Mouse (Mus musculus) c-Kit-positive CD71-positive TER-119-positive erythroid progenitor cells, embryonic 14.5 days (primary cell): Measurements from ENCODE around the gene Gm16867.
"Not testable (repeated sequence)": the region's sequence is repeated elsewhere in the genome, so short reads cannot be mapped to it uniquely, and the experiment has no call there.

Experiments used
- DNase-seq: peaks from one replicate; pipeline ENCODE4 v3.0.0-alpha.2; 2013; ENCODE audit warnings: low spot score

Gene Gm16867

DNA sequence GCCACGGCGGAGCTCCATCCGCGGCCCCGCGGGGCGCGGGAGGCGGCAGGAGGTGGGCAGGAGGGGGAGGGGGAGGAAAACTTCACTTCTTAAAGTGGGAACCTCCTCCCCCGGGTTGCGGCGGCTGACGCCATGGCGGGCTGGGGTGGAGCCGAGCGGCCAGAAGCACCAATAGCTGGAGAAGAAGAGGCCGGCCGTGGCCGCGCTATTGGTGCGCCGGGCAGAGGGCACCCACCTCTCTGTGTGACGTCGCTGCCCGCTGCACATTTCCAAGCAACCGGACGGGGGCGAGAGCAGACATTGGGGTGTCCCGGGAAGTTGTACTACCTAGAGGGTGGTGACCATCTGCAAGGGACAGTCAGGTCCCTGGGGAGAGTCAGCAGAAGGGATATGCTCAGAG lies at the start of gene Gm16867:
Gm16867 (minus strand) TSS at position 189 of the 400 bp plus-strand sequence.
- DNase-seq: not testable (repeated sequence)

DNA sequence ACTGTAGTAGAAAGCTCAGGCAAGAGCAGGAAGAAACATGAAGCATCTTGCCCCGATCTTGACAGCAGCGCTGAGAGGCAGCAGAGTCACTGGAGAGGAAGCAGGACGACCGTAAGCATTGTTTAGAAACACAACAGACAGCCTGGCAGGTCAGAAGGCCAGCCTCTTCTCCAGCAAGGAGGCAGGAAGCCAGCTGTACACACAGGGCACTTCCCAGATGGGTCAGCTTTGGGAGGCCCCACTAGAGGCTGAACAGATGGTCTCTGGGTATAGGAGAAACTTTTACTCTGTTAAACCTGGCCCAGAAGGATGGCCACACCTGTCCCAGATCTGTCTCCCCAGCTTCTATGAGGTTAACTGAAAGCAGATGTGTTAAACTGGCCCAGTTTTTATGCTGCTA lies 44.1 kb upstream of the Gm16867 start:
- not testable (repeated sequence) for DNase-seq

DNA sequence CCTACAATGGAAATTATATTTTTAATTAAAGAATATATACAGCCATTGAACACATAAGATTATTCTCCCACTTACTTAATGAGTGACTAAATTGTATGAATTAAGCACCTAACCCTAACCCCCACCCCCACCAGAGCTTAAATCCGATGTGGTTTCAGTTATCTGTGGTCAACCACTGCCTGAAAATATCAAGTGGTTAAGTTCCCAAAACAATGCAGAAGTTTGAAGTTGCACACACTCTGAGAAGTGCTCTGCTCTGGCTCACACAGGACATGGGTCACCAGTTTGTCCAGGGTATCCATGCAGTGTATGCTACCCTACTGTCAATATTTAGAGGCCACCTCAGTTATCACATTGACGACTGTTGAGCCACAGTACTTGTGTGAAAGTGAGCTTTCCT lies 41.9 kb upstream of the Gm16867 start:
- not testable (repeated sequence) for DNase-seq

DNA sequence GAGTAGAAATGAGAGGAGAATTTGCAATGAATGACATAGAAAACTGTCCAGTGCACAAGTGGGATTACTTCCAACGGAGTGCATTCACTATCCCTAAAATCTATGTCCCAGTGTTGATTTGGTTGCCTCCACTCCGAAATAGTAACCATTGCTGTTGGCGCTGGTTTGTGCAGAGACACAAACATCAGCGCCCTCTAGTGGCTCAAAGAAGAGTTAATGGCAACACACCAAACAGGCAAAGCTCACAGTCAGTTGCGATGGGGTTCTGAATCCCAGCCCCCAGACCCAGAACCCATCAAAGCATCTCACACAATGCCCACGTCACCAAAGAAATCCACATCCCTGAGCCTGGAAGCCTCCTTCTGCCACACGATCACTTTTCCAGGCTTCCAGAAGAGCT lies 40.9 kb upstream of the Gm16867 start:
- DNase-seq: not testable (repeated sequence)

DNA sequence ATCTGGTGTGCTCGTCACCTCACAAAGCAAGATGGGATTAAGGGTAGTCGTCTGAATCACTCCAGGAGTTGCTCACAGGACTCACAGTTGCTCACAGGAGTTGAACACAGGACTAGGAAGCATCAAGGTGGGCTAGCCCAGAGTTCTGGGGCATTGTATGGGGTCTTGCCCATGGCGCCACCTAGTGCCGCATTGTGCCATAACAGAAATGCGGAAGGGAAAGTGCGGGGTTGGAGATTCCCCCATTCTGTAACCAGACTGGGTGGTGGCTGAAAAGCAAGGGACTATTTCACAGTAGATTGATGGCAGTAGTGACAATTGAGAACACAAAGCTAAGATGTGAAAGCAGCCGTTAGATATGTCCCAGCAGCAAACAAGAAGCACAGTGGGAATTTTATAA lies 39.5 kb upstream of the Gm16867 start:
- not testable (repeated sequence) for DNase-seq

DNA sequence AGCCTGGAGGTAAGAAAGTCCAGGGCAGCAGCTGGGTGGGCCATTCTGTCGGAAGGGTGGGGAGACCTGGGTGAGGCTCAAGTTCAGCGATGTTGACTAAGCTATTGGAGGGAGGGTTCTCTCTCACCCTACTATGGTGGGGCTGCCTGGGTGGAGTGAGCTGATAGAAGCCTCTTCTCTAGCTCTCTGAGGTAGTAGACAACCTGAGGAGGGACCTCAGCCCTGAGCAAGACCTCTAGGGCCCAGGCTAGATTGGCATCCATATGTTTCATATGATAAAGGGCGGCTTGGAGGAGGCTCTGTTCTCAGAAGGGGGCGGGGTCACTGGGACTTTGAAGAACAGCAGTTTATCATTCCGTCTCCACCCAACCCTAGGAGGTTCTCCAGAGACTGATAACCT lies 37.0 kb upstream of the Gm16867 start:
- DNase-seq: not testable (repeated sequence)

DNA sequence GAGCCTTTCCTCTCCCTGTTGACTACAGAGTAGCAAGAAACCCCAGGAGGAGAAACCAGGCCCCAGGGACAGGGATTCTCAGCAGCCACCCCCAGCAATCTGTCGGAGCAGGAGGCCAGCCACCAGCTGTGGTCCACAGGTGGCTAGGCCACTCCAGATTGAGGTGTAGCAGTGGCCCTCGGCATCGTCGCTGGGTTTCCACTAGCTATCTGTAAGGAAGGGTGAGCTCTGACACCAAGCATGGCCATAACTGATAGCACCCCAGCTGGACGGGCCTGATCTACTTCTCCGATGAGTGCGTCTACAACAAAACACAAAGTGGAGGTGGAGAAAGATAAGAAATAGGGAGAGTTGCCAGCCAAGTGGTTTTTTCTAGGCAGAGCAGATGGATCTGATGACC lies 33.4 kb upstream of the Gm16867 start:
- DNase-seq: not testable (repeated sequence)

DNA sequence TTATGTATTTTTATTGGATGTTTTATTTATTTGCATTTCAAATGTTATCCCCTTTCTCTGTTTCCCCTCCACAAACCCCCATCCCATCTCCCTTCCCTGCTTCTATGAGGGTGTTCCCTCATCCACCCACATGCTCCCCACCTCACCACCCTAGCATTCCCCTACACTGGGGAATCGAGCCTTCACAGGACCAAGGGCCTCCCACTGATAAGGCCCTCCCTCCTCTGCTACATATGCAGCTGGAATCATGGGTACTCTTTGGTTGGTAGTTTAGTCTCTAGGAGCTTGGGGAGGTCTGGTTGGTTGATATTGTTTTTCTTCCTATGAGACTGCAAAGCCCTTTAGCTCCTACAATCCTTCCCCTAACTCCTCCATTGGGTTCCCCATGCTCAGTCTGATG lies 23.0 kb upstream of the Gm16867 start:
- not testable (repeated sequence) for DNase-seq

DNA sequence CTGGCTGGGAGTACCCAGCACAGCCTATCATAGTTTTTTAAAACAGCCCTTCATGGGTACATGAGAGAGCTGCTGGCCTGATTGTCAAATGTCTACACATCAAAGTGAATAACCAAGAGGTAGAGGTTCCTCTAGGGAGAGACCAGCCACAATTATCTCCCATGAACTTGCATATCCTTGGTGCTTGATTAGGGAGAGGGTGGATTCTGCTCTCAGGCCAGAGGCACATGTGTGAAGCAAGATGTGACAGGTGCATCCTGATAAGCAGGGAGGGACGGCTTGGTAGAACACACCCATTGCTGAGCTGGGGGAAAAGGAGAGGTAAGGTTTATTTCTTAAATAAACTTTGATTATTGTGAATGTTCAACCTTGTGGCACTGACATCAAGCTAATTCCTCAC lies 19.8 kb upstream of the Gm16867 start:
- DNase-seq: not testable (repeated sequence)

DNA sequence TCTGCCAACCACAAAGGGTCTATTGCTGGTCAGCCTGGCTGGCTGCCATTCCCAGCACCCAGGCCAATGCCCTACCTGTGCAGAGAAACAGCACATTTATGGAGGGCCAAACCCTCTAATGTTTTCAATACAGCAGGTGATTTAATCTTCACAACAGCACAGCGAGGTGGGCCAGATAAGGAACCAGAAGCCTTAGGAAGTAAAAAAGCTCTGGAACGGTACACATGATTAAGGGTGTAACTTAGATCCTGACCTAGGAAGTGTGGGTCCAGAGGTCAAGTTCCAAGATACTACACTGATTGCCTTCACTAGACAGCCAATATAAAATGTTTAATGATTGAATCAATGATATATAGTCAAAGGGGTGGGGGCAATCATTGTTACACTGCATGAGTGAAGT lies 17.6 kb upstream of the Gm16867 start:
- DNase-seq: not testable (repeated sequence)

DNA sequence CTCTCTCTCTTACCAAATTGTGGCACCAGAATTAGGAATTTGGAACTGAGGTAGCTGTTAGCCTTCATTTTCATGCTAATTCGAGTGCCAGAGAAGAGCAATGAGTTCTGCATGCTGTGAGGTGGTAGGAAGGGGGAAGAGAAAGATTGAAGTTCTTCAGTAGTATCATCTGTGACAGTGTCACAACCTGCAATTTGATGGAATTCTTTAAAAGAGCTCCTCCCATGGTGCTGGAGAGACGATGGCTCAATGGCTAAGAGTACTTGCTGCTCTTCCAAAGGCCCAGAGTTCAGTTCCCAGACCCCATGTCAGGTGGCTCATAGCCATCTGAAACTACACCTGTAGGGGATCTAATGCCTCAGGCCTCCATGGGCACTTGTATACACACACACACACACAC lies 9.3 kb upstream of the Gm16867 start, which contains the start of gene Gm27179:
Gm27179 (minus strand) TSS at position 101 of the 400 bp plus-strand sequence.
- DNase-seq: not testable (repeated sequence)

DNA sequence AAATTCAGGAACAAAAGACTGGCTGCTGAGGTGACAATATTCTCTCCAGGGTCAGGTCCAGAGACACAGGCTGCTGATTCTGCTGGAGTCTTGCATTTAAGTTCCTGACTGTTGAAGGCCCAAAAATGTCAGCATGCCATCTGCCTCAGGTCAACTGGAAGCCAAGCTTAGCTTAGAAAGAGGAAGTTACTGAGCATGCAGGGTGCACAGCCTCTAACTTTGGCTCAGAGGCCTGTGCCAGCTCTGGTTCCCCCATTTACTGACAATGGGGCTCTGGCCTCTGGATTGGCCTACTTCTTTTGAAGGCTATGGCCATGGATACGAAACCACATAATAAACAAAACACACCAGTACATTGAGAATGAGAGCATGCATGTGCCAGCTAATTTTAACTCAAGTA lies 3.8 kb upstream of the Gm16867 start:
- DNase-seq: not testable (repeated sequence)

DNA sequence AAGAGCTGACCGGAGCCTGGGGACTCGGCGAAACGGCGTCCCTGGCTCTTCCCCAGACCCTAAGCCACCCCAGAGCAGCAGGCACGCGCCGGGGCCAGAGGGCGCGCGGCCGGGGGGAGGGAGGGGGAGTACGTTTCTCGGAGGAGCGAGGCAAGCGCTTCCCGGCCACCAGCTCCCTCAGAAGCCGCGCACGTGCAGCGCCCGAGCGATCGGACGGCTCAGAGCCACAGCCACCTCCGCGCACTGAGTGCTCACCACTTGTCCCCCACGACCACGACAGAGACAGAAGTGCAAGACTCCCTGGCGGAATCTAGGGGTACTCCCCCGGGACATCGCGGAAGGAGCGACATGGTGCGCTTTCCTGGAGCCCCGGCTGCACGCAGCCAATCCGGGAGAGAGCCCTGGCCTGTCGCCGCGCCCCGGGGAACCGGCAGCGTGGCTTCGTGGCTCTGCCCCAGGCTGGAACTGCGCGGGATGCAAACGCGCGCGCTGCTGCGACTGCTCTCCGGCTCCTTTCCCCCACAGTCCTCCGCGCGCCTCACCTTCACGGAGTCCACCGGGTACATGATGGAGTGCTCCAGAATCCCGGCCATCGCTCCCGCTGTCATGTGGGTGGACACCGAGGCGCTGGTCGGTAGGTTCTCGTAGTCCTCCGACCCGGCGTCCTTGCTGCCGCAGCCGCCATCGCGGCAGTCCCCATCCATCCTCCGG lies 567 bp downstream of the Gm16867 start:
- not testable (repeated sequence) for DNase-seq

DNA sequence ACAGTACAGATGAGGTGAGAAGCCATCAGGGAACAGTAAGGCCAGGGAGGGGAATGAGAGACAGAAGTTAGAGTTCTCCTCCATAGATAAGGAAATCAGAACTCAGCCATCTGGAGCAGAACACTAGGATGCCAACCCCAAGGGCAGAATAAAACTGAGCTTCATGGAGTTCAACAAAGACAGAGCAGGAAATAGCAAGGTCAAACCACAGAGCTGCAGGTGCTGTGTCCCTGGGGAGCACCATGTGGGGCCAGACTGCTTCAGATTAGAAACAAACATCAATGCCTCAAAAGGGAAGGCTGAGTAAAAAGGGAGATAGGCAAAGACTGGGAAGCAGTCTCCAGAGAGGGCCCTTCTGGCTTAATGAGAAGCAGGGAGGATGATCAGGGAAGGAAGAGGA lies 6.9 kb downstream of the Gm16867 start:
- DNase-seq: not testable (repeated sequence)

DNA sequence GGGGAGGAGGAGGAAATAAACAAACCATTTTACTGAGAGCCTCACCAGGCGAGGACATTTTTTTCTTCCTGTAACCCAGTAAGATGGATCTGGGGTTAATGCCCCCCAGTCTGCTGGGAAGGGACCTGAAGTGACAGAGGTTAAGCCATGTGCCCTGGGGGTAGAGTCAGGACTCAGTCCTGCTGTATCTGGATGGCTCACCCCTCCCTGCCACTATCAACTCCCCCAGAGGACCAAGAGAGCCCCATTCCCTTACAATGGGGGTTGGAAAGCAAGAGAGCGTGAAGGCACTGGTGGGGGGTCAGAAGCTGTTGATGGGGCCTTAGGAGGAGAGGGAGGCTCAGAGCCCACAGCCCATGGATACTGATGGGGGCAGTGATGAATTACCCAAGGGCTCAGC lies 8.2 kb downstream of the Gm16867 start:
- not testable (repeated sequence) for DNase-seq

DNA sequence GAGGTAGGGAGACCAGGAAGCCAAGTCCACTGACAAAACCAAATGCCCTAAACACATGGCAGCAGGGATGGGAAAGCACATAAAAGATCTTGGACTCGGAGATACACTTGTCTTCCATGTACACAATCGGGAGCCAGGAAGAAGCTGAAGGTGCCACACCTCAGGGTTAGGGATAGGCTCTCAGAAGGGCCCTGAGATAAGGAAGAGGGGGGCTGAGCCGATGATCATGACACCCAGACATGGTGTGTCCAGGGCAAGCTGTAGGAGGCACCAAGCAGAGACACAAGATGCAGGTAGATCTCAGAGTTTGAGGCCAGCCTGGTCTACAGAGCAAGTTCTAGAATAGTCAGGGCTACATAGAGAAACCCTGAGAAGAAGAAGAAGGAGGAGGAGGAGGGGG lies 8.6 kb downstream of the Gm16867 start:
- DNase-seq: not testable (repeated sequence)

DNA sequence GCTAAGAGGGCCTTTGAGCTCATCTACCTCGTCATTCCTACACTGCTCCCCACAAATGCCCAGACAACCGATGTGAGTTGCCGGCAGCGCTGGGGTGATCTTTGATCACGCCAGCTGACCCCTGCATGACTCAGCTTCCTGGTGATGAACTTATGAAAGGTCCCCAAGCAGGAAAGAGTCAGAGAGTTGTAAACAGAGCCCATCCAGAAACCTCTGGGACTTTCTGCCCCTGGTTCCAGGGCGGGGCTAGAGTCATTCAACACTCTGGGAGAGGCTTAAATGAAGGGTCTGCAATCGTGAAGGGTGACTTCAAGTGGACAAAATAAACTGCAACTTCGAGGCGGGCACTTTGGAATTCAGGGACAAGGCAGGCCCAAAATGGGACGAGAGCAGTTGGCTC lies 15.2 kb downstream of the Gm16867 start:
- DNase-seq: not testable (repeated sequence)

DNA sequence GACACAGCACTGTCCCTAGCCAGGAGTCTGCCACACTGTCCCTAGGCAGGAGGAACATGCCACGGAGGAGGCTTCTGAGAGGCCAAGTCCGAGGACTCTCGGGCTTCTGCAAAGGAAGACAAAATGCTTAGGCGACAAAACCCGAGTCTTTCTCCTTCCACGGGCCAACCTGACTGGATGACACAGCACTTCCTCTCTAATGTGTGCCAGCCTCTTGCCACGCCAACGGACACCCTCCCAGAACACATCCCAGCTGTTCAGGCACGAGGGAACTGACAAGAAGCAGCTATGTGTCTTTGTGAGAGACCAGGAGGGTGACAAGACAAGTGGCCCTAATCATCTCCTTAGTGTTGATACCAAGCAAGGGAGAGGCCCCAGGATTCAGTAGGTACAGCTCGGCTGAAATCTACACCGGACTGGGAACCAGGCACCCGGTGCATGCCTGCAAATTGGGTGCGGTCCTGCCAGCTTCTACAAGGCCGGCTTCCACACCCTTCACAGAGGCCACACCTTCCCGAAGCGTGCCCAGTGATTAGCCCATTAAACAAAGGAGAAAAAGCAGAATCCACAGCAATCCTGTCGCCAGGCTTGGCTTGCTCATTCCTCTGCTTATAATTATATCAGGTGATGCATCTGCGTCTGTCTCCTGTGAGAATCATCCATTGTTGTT lies 17.6 kb downstream of the Gm16867 start:
- DNase-seq: not testable (repeated sequence)

DNA sequence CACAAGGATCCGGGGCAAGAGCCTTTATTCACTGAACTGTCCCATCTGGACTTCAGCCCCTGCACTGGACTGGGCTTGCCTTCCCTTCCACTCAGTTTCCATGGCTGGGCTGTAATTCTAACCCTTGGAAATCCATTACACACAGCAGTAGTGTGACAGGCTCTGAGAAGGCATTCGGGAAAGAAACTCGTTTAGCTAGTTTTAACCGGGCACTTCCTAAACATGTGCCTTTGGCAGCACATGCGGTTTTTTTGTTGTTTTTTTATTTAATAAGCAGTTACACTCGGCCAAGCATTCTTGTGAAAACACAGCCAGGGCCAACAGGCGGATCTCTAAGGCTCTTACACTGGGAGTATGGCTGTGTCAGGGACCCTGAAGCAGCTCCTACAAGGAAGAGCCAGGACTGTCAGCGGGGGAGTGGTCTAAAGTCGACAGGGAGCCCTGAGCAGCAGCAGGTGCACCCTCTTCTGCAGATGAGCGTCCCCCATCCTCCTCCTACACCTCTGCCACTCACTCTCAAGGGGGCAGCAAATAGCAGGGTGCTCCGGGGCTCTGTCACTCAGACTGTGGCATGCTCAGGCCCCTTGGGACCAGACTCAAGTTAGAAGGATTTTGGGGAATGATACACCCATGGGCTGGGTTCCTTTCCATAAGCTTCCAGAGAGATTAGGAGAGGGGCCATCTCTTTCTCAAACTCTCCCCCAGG lies 29.1 kb downstream of the Gm16867 start:
- DNase-seq: not testable (repeated sequence)

DNA sequence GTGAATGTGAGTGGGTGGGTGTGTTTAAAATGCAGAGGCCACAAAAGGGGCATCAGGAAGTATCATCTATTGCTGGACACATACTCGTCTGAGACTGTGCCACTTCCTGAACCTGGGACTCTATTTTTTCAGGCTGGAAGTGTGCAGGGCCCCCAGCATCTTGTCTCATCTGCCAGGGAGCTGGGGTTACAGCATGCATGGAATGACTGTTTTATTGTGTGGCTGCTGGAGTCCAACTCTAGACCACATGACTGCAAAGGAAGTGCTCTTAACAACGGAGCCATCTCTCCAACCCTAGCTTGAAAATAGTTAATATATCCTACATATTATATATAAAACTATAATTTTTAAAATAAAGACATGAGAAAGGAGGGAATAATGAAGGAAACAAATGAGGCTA lies 29.8 kb downstream of the Gm16867 start:
- not testable (repeated sequence) for DNase-seq

DNA sequence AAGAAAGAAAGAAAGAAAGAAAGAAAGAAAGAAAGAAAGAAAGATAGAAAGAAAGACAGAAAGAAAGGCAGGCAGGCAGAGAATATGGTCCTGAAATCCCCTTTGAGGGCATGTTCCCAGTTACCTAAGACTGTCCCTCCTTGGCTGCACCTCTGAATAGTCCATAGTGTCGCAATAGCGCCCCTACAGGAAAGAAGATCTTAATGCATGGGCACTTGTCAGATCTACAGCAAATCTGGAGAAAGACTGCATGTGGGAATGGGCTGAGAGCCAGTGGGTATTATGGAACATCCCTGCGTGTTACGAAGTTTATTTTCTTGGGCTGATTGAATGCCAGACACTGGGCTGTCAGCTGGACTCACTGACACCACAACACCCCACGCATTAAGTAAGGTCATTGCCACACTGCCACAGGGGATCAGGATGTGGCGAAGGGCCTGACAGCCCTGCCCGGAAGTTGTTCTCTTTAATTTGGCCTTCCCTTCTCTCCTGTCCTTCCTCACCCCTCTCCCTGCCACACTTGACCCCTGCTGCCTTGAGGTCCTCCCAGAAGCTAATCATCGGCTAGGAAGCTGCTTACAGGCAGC lies 32.9 kb downstream of the Gm16867 start:
- DNase-seq: not testable (repeated sequence)

DNA sequence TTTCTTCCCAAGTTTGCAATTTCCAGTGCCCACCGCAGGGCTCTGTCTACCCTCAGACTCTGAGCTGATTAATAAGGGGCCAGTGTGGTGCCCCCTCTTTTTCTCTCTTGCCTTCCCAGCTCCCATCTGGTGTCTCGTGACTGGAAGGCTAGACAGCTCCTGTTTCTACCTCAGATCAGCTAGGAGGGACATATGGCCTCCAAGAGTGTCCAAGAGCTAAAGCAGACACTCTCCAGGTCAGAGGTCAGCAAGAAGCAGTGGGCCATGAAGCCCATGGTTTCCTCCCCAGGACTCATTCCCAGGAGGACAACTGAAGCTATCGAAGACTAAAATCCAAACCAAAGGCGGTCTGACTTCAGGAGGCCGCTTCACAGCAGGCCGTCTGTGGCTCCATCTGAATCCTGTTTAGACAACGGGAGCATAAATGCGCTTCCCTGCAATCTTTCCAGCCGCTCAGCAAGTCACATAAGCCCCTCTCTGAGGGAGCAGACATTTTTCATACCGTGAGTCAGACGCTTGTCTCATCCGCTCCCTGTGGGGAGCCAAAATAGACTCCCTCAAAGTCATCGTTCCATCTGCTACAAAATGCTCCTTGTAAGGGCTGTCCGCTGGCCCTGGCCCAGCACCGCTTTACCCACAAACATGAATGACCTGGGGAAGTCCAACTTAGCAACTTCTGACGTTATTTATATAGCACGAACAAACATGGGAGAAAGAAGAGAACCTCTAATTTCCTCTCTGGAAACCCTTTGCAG lies 35.4 kb downstream of the Gm16867 start:
- DNase-seq: not testable (repeated sequence)
